Mouse (Mus musculus): Measurements from ENCODE around the gene 4930579G24Rik.

The 4930579G24Rik gene

GRCm38 (mm10) chr3:79628561-79629415 is at the start of gene 4930579G24Rik:
4930579G24Rik (plus strand) TSS chr3:79629079.
- peak; percentile 90 to 92 for DNase-seq (ENCODE audit: low spot score in 2 of 2)

GRCm38 (mm10) chr3:79579891-79580575 is 48.8 kb upstream of the 4930579G24Rik start:
- no peak for DNase-seq (ENCODE audit: low spot score in 2 of 2)

- peak; percentile 89 to 92 for DNase-seq (ENCODE audit: low spot score in 2 of 2)
Measured at GRCm38 (mm10) chr3:79586804-79587203, 42.1 kb upstream of the 4930579G24Rik start.

- DNase-seq (ENCODE audit: low spot score in 2 of 2) = no peak
Measured at GRCm38 (mm10) chr3:79589671-79590070, 39.2 kb upstream of the 4930579G24Rik start.

- peak; percentile 71 to 84 for DNase-seq (ENCODE audit: low spot score in 2 of 2)
Measured at GRCm38 (mm10) chr3:79590863-79591792, 37.8 kb upstream of the 4930579G24Rik start, which contains the start of gene Ppid. Ppid (plus strand) TSS chr3:79591342.

- no peak for DNase-seq (ENCODE audit: low spot score in 2 of 2)
Measured at GRCm38 (mm10) chr3:79591793-79592471, 36.9 kb upstream of the 4930579G24Rik start.

- no peak for DNase-seq (ENCODE audit: low spot score in 2 of 2)
Measured at GRCm38 (mm10) chr3:79595468-79595867, 33.4 kb upstream of the 4930579G24Rik start.

- no peak for DNase-seq (ENCODE audit: low spot score in 2 of 2)
Measured at GRCm38 (mm10) chr3:79609886-79610285, 19.0 kb upstream of the 4930579G24Rik start.

GRCm38 (mm10) chr3:79627484-79628181 is 1.2 kb upstream of the 4930579G24Rik start:
- DNase-seq (ENCODE audit: low spot score in 2 of 2) = no peak

GRCm38 (mm10) chr3:79628182-79628560 is 708 bp upstream of the 4930579G24Rik start:
- DNase-seq (ENCODE audit: low spot score in 2 of 2) = no peak

GRCm38 (mm10) chr3:79629416-79629730 is 494 bp downstream of the 4930579G24Rik start, which contains the start of gene Etfdh:
Etfdh (minus strand) TSS chr3:79629500.
- DNase-seq (ENCODE audit: low spot score in 2 of 2) = peak in 1 of 2 experiments; percentile 70

GRCm38 (mm10) chr3:79652129-79652528 is 23.2 kb downstream of the 4930579G24Rik start:
- no peak for DNase-seq (ENCODE audit: low spot score in 2 of 2)

- DNase-seq (ENCODE audit: low spot score in 2 of 2) = no peak
Measured at GRCm38 (mm10) chr3:79656682-79657081, 27.8 kb downstream of the 4930579G24Rik start.

GRCm38 (mm10) chr3:79664787-79665408 is 36.0 kb downstream of the 4930579G24Rik start:
- peak; percentile 11 to 43 for DNase-seq (ENCODE audit: low spot score in 2 of 2)

GRCm38 (mm10) chr3:79670556-79670955 is 41.7 kb downstream of the 4930579G24Rik start:
- no peak for DNase-seq (ENCODE audit: low spot score in 2 of 2)

GRCm38 (mm10) chr3:79672188-79672587 is 43.3 kb downstream of the 4930579G24Rik start:
- no peak for DNase-seq (ENCODE audit: low spot score in 2 of 2)

GRCm38 (mm10) chr3:79673082-79673481 is 44.2 kb downstream of the 4930579G24Rik start:
- DNase-seq (ENCODE audit: low spot score in 2 of 2) = peak; percentile 26 to 68

- no peak for DNase-seq (ENCODE audit: low spot score in 2 of 2)
Measured at GRCm38 (mm10) chr3:79674641-79675040, 45.8 kb downstream of the 4930579G24Rik start.

GRCm38 (mm10) chr3:79676411-79676810 is 47.5 kb downstream of the 4930579G24Rik start:
- no peak for DNase-seq (ENCODE audit: low spot score in 2 of 2)

Data from spleen, postnatal 10 days (tissue).